ENCODE assay signal across 14 mouse cellular contexts in genomic region chr16:24412193-24412592, GRCm38 (mm10).
"Had no signal": no experiment of that assay in that cellular context is flagged by ENCODE, and none has a peak within 500 bp of the region (broad histone marks: within the 10 kb centered on the region; RNA-seq: fewer than 3 reads in every experiment).

No protein-coding gene starts in this region.

- H3K9ac ChIP-seq: kidney, embryonic 15.5 days; liver, embryonic 15.5 days had no signal

- ATAC-seq: lung, postnatal 0 days; midbrain, embryonic 16.5 days had no signal

- H3K27me3 ChIP-seq: kidney, embryonic 15.5 days; liver, embryonic 15.5 days had no signal

- H3K4me1 ChIP-seq: liver, embryonic 15.5 days had no signal

- H3K9me3 ChIP-seq: kidney, embryonic 15.5 days; limb, embryonic 10.5 days; liver, embryonic 15.5 days had no signal

- H3K4me2 ChIP-seq: kidney, embryonic 15.5 days; liver, embryonic 11.5 days; liver, embryonic 15.5 days had no signal

- H3K36me3 ChIP-seq: liver, embryonic 15.5 days had no signal

- H3K27ac ChIP-seq: kidney, embryonic 15.5 days; limb, embryonic 10.5 days; liver, embryonic 15.5 days; midbrain, embryonic 10.5 days had no signal

- DNase-seq: kidney, adult 2 months; kidney, postnatal 14 days; lung, adult 2 months; lung, postnatal 36 days; right cerebral cortex, postnatal 14 days; thymus, adult 18-20 months; thymus, postnatal 14 days had no signal

- H3K4me3 ChIP-seq: kidney, embryonic 15.5 days; limb, embryonic 10.5 days; liver, embryonic 15.5 days; midbrain, embryonic 10.5 days had no signal
